Comparison of ENCODE assay signal across 18 mouse cellular contexts in the genomic region with DNA sequence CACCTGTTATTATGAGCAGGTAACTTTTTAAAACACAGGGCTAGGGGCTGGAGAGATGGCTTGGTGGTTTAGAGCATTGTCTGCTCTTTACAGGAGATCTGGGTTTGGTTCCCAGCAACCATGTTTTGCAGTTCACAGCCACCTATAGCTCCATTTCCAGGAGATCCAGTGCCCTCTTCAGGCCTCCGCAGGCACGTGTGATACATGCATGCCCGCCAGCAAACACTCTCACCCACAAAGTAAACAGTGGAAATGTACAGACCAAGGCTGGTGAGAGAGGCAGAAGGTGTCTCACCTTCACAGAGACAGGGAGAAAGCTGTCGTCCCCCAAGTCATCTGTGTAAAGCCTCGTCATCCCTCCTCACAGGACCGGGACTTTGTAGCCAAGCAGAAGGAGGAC. TPM values are rescaled to one million over a fixed set of nuclear protein-coding genes. Genes with fewer than 3 reads are reported as not detected.
A peak's percentile ranks its signal among the peaks of the same experiment; 100 is the strongest.
DNase-seq lines count a peak whose midpoint lies in the region; ATAC-seq and TF ChIP-seq lines count a peak whose summit lies in the region.
"Had no signal": no experiment of that assay in that cellular context is flagged by ENCODE, and none has a peak within 500 bp of the region (broad histone marks: within the 10 kb centered on the region; RNA-seq: fewer than 3 reads in every experiment).

No protein-coding gene starts in this region.

- H3K4me3 ChIP-seq in kidney, postnatal 0 days (replicated peaks; ENCODE audit: low read depth, low read length): no peak overlapping the region
- H3K4me3 ChIP-seq in kidney, adult 2 months (ENCODE audit: insufficient read depth, low read depth, low read length): no peak overlapping the region
- no peak overlapping the region for H3K4me3 ChIP-seq in lung, embryonic 16.5 days (ENCODE audit: low read length)
- H3K4me3 ChIP-seq in lung, adult 2 months (replicated peaks; ENCODE audit: extremely low read depth, low read depth, low read length): no peak overlapping the region
- H3K4me3 ChIP-seq in intestine, postnatal 0 days (ENCODE audit: low read depth, low read length): no peak overlapping the region
- H3K4me3 ChIP-seq in stomach, postnatal 0 days (ENCODE audit: low read depth, low read length): no peak overlapping the region
- no peak overlapping the region for H3K4me3 ChIP-seq in liver, embryonic 11.5 days (ENCODE audit: low read depth, low read length)
- H3K4me3 ChIP-seq: embryonic facial prominence, embryonic 10.5 days; embryonic facial prominence, embryonic 12.5 days; forebrain, embryonic 13.5 days; forebrain, embryonic 15.5 days had no signal

- H3K9me3 ChIP-seq in kidney, postnatal 0 days (replicated peaks; ENCODE audit: low read length): no peaks in the 10 kb centered on the region
- no peaks in the 10 kb centered on the region for H3K9me3 ChIP-seq in lung, embryonic 16.5 days (ENCODE audit: control insufficient read depth, low read length)
- H3K9me3 ChIP-seq in intestine, postnatal 0 days (ENCODE audit: control insufficient read depth): no peaks in the 10 kb centered on the region
- no peaks in the 10 kb centered on the region for H3K9me3 ChIP-seq in stomach, postnatal 0 days (ENCODE audit: control insufficient read depth, low read length)
- no peaks in the 10 kb centered on the region for H3K9me3 ChIP-seq in liver, embryonic 11.5 days (ENCODE audit: control insufficient read depth, low read length)
- H3K9me3 ChIP-seq: embryonic facial prominence, embryonic 10.5 days; embryonic facial prominence, embryonic 12.5 days; forebrain, embryonic 13.5 days; forebrain, embryonic 15.5 days had no signal

- no peak for ATAC-seq in kidney, postnatal 0 days (replicated peaks; ENCODE audit: low FRiP score, low read depth)
- ATAC-seq in lung, embryonic 16.5 days (ENCODE audit: low read depth): peak; percentile 50; the same call in 1 of the 2 replicates
- no peak; the same call in 1 of the 2 replicates for ATAC-seq in intestine, postnatal 0 days
- peak; percentile 85 for ATAC-seq in stomach, postnatal 0 days (ENCODE audit: low FRiP score, low TSS enrichment)
- ATAC-seq in liver, embryonic 11.5 days (replicated peaks; ENCODE audit: low FRiP score): no peak
- ATAC-seq: forebrain, embryonic 13.5 days; forebrain, embryonic 15.5 days had no signal

- WGBS in kidney, postnatal 0 days: 76% methylated on average over 6 of the region's 6 CpGs
- WGBS in kidney, adult 2 months: 88% methylated on average over 6 of the region's 6 CpGs
- WGBS in lung, embryonic 16.5 days: 49% methylated on average over 6 of the region's 6 CpGs
- WGBS in lung, adult 2 months: 61% methylated on average over 6 of the region's 6 CpGs
- 53% methylated on average over 6 of the region's 6 CpGs for WGBS in intestine, postnatal 0 days
- 57% methylated on average over 6 of the region's 6 CpGs for WGBS in stomach, postnatal 0 days
- 76% methylated on average over 6 of the region's 6 CpGs for WGBS in liver, embryonic 11.5 days

- no peak overlapping the region for H3K9ac ChIP-seq in kidney, postnatal 0 days (ENCODE audit: low read depth, low read length)
- no peak overlapping the region for H3K9ac ChIP-seq in lung, embryonic 16.5 days (ENCODE audit: low read length)
- no peak overlapping the region for H3K9ac ChIP-seq in intestine, postnatal 0 days (ENCODE audit: low read depth, low read length)
- H3K9ac ChIP-seq in stomach, postnatal 0 days (ENCODE audit: low read length): no peak overlapping the region
- no peak overlapping the region for H3K9ac ChIP-seq in liver, embryonic 11.5 days (ENCODE audit: low read depth, low read length)
- H3K9ac ChIP-seq: embryonic facial prominence, embryonic 12.5 days; forebrain, embryonic 13.5 days; forebrain, embryonic 15.5 days had no signal

- H3K4me1 ChIP-seq in kidney, postnatal 0 days (replicated peaks; ENCODE audit: insufficient read depth, low read length): no peaks in the 10 kb centered on the region
- no peaks in the 10 kb centered on the region for H3K4me1 ChIP-seq in kidney, adult 2 months (ENCODE audit: control insufficient read depth, insufficient read depth, low read length)
- peaks cover 2% of the 10 kb centered on the region for H3K4me1 ChIP-seq in lung, embryonic 16.5 days (replicated peaks; ENCODE audit: control insufficient read depth, insufficient read depth, low read length)
- H3K4me1 ChIP-seq in lung, adult 2 months (ENCODE audit: control insufficient read depth, insufficient read depth, low read length): no peaks in the 10 kb centered on the region
- H3K4me1 ChIP-seq in intestine, postnatal 0 days (replicated peaks; ENCODE audit: control insufficient read depth, insufficient read depth, low read length): no peaks in the 10 kb centered on the region
- no peaks in the 10 kb centered on the region for H3K4me1 ChIP-seq in stomach, postnatal 0 days (replicated peaks; ENCODE audit: control insufficient read depth, insufficient read depth)
- H3K4me1 ChIP-seq in liver, embryonic 11.5 days (replicated peaks; ENCODE audit: control insufficient read depth, insufficient read depth, low read length): peaks cover 5% of the 10 kb centered on the region; the same call in 1 of the 2 replicates
- H3K4me1 ChIP-seq: forebrain, embryonic 13.5 days; forebrain, embryonic 15.5 days had no signal

- no peaks in the 10 kb centered on the region for H3K27me3 ChIP-seq in kidney, postnatal 0 days (ENCODE audit: insufficient read depth, low read length)
- no peaks in the 10 kb centered on the region for H3K27me3 ChIP-seq in kidney, adult 2 months (replicated peaks; ENCODE audit: control insufficient read depth, insufficient read depth, low read length)
- H3K27me3 ChIP-seq in lung, embryonic 16.5 days (ENCODE audit: control insufficient read depth, insufficient read depth, low read depth, low read length): no peaks in the 10 kb centered on the region
- no peaks in the 10 kb centered on the region for H3K27me3 ChIP-seq in intestine, postnatal 0 days (replicated peaks; ENCODE audit: control insufficient read depth, insufficient read depth, low read length)
- H3K27me3 ChIP-seq in stomach, postnatal 0 days (ENCODE audit: control insufficient read depth, insufficient read depth, low read length): no peaks in the 10 kb centered on the region
- H3K27me3 ChIP-seq in liver, embryonic 11.5 days (replicated peaks; ENCODE audit: control insufficient read depth, insufficient read depth, low read length): no peaks in the 10 kb centered on the region
- H3K27me3 ChIP-seq: embryonic facial prominence, embryonic 12.5 days; forebrain, embryonic 13.5 days; forebrain, embryonic 15.5 days had no signal

- no peak overlapping the region for H3K4me2 ChIP-seq in kidney, postnatal 0 days (ENCODE audit: low read length)
- H3K4me2 ChIP-seq in lung, embryonic 16.5 days (ENCODE audit: low read depth, low read length): no peak overlapping the region
- H3K4me2 ChIP-seq in intestine, postnatal 0 days (replicated peaks; ENCODE audit: low read depth): no peak overlapping the region
- H3K4me2 ChIP-seq in stomach, postnatal 0 days (replicated peaks; ENCODE audit: low read depth): no peak overlapping the region
- H3K4me2 ChIP-seq in liver, embryonic 11.5 days: no peak overlapping the region
- H3K4me2 ChIP-seq: embryonic facial prominence, embryonic 12.5 days; forebrain, embryonic 13.5 days; forebrain, embryonic 15.5 days had no signal

- no peaks in the 10 kb centered on the region for H3K36me3 ChIP-seq in kidney, postnatal 0 days (ENCODE audit: insufficient read depth, low read length)
- no peaks in the 10 kb centered on the region for H3K36me3 ChIP-seq in kidney, adult 2 months (ENCODE audit: control insufficient read depth, insufficient read depth, low read length)
- no peaks in the 10 kb centered on the region for H3K36me3 ChIP-seq in lung, embryonic 16.5 days (ENCODE audit: control insufficient read depth, insufficient read depth, low read length)
- peaks cover 16% of the 10 kb centered on the region; the same call in 1 of the 2 replicates for H3K36me3 ChIP-seq in intestine, postnatal 0 days (ENCODE audit: control insufficient read depth, insufficient read depth)
- no peaks in the 10 kb centered on the region for H3K36me3 ChIP-seq in stomach, postnatal 0 days (ENCODE audit: control insufficient read depth, insufficient read depth, low read length)
- H3K36me3 ChIP-seq in liver, embryonic 11.5 days (ENCODE audit: control insufficient read depth, insufficient read depth, low read length): no peaks in the 10 kb centered on the region
- H3K36me3 ChIP-seq: embryonic facial prominence, embryonic 10.5 days; embryonic facial prominence, embryonic 12.5 days; forebrain, embryonic 15.5 days had no signal

- TF ChIP-seq POLR2A in kidney, adult 2 months (IDR thresholded peaks at IDR 0.05; ENCODE audit: low read depth, low read length): no peak
- no peak for TF ChIP-seq POLR2A in lung, adult 2 months (IDR thresholded peaks at IDR 0.05; ENCODE audit: borderline replicate concordance, extremely low read depth, low read depth, low read length)

- TF ChIP-seq CTCF in kidney, postnatal 0 days (IDR thresholded peaks at IDR 0.05; ENCODE audit: low read depth): peak; percentile 5; the same call in 1 of the 2 replicates
- no peak for TF ChIP-seq CTCF in kidney, adult 2 months (conservative IDR thresholded peaks at IDR 0.05; ENCODE audit: insufficient read depth, insufficient read length, low read depth, low read length)
- TF ChIP-seq CTCF in lung, adult 2 months (IDR thresholded peaks at IDR 0.05; ENCODE audit: insufficient read depth, low read length): no peak
- TF ChIP-seq CTCF in intestine, postnatal 0 days (IDR thresholded peaks at IDR 0.05; ENCODE audit: low read depth): peak; percentile 41
- TF ChIP-seq CTCF in stomach, postnatal 0 days (IDR thresholded peaks at IDR 0.05; ENCODE audit: low read depth): peak; percentile 60

- H3K27ac ChIP-seq in kidney, postnatal 0 days: no peak overlapping the region
- H3K27ac ChIP-seq in kidney, adult 2 months (ENCODE audit: insufficient read depth, low read depth, low read length): no peak overlapping the region
- no peak overlapping the region for H3K27ac ChIP-seq in lung, embryonic 16.5 days (ENCODE audit: low read length)
- H3K27ac ChIP-seq in intestine, postnatal 0 days (ENCODE audit: low read depth, low read length): no peak overlapping the region
- no peak overlapping the region for H3K27ac ChIP-seq in stomach, postnatal 0 days (replicated peaks)
- no peak overlapping the region for H3K27ac ChIP-seq in liver, embryonic 11.5 days (ENCODE audit: low read depth, low read length)
- H3K27ac ChIP-seq: embryonic facial prominence, embryonic 12.5 days; forebrain, embryonic 13.5 days; forebrain, embryonic 15.5 days had no signal

- TF ChIP-seq EP300 in stomach, postnatal 0 days (optimal IDR thresholded peaks at IDR 0.05): no peak

- DNase-seq in kidney, postnatal 0 days (ENCODE audit: low spot score): no peak
- DNase-seq in kidney, adult 2 months: no peak
- DNase-seq in lung, adult 2 months: no peak
- peak; percentile 64 for DNase-seq in stomach, postnatal 0 days (ENCODE audit: low spot score)
- DNase-seq in liver, embryonic 11.5 days (ENCODE audit: low spot score): no peak
- DNase-seq: adrenal gland, adult 2 months; adrenal gland, postnatal 10 days; adrenal gland, postnatal 25 days; cerebellum, adult 11 months; cerebellum, adult 8-10 months; cerebellum, adult 9-11 months; cerebellum, postnatal 36 days had no signal

RNA-seq across cellular contexts. Expression of a gene that starts 30.2 kb away (rescaled TPM):
- polyA plus RNA-seq in kidney, postnatal 0 days (2015; fragmentation: Nextera tagmentation; extraction: Ambion mirVana): 61.1 and 68.4 TPM in 2 replicates
- 62.2 and 63.7 TPM in 2 replicates for polyA plus RNA-seq in kidney, adult 2 months (2012; rRNA removed)
- polyA plus RNA-seq in lung, embryonic 16.5 days (2015; fragmentation: Nextera tagmentation; extraction: Ambion mirVana): 74.1 and 80.5 TPM in 2 replicates
- 34.3 and 49.2 TPM in 2 replicates for polyA plus RNA-seq in lung, adult 2 months (2012; rRNA removed)
- 33.8 and 34.0 TPM in 2 replicates for polyA plus RNA-seq in intestine, postnatal 0 days (2015; fragmentation: Nextera tagmentation; extraction: Ambion mirVana)
- polyA plus RNA-seq in stomach, postnatal 0 days (2015; fragmentation: Nextera tagmentation; extraction: Ambion mirVana): 31.5 and 32.1 TPM in 2 replicates
- polyA plus RNA-seq in liver, embryonic 11.5 days (2014; fragmentation: Nextera tagmentation; extraction: Ambion mirVana): 44.2 and 54.1 TPM in 2 replicates

Comparison
In these comparisons a context has a peak if more than half of its experiments do, and no peak if none do; other contexts are left out.
1. CTCF ChIP-seq: peak in kidney, postnatal 0 days (single experiment), intestine, postnatal 0 days (single experiment) and stomach, postnatal 0 days (single experiment); none in kidney, adult 2 months (single experiment) and lung, adult 2 months (single experiment).
2. ATAC-seq: peak in lung, embryonic 16.5 days (single experiment) and stomach, postnatal 0 days (single experiment); none in kidney, postnatal 0 days (single experiment), intestine, postnatal 0 days (single experiment) and liver, embryonic 11.5 days (single experiment).